Mouse (Mus musculus): ENCODE measurements around the gene Calcrl. TPM values are rescaled to one million over a fixed set of nuclear protein-coding genes. Genes with fewer than 3 reads are reported as not detected.

Gene Calcrl
- polyA plus RNA-seq, 1 experiment from 2014 or later: 10.6 TPM

DNA sequence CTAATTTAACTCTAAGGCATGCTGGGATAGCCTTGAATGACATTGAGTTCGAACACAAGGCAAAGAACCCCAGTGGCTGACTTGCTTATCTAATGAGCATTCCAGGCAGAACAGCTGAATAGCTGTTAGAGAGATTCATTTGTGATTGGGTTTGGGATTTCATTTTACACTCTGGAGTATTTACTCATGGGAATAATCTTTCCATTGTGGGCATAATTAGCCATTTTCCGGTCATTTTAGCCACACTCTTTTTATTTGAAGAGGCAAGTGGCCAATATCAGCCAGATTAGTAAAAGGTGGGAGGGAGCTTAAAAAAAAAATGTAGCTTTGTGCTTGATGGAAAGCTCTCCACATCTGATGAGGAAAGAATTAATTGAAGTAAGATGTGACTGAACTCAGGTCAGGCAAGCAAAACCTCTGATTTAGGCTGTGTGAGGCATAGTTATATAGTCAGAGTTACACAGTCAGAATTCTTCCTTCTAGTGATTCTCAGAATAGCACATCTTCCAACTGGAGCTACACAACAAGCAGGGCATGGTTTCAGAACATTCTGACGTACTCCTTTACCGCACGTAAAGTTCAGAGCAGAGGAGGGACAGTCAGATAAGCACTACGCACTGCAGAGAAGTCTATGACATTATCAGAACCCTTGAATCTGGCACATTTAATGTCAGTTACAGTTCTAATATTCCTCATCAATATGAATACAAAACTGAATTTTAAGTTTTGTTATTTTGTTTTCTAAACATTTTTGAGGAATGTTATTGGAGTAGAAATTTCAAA, 40.1 kb downstream of the Calcrl start:
- no peak for ATAC-seq (ENCODE audit: low FRiP score, low TSS enrichment)
- no peak overlapping the region for H3K9ac ChIP-seq (replicated peaks; ENCODE audit: low read length)
- no peaks in the 10 kb centered on the region for H3K27me3 ChIP-seq (ENCODE audit: control insufficient read depth, insufficient read depth, low read length)
- no peaks in the 10 kb centered on the region for H3K4me1 ChIP-seq (ENCODE audit: control insufficient read depth, insufficient read depth, low read length)
- no peak overlapping the region for H3K4me2 ChIP-seq (ENCODE audit: low read length)
- H3K9me3 ChIP-seq (ENCODE audit: control insufficient read depth, low read length): no peaks in the 10 kb centered on the region
- 72% methylated on average over 6 of the region's 6 CpGs for WGBS
- no peak overlapping the region for H3K4me3 ChIP-seq (replicated peaks; ENCODE audit: low read depth, low read length)
- H3K36me3 ChIP-seq (ENCODE audit: control insufficient read depth, insufficient read depth, low read length): no peaks in the 10 kb centered on the region
- no peak for DNase-seq
- no peak overlapping the region for H3K27ac ChIP-seq (replicated peaks; ENCODE audit: low read depth, low read length)

GRCm38 (mm10) chr2:84383828-84384227, 41.4 kb downstream of the Calcrl start:
- H3K9me3 ChIP-seq (ENCODE audit: control insufficient read depth, low read length): no peaks in the 10 kb centered on the region
- DNase-seq (no peak), ATAC-seq (ENCODE audit: low FRiP score, low TSS enrichment) (no peak)
- H3K4me3 ChIP-seq (replicated peaks; ENCODE audit: low read depth, low read length): no peak overlapping the region
- no peak overlapping the region for H3K4me2 ChIP-seq (ENCODE audit: low read length)
- no peaks in the 10 kb centered on the region for H3K36me3 ChIP-seq (ENCODE audit: control insufficient read depth, insufficient read depth, low read length)
- no peak overlapping the region for H3K9ac ChIP-seq (replicated peaks; ENCODE audit: low read length)
- no peaks in the 10 kb centered on the region for H3K27me3 ChIP-seq (ENCODE audit: control insufficient read depth, insufficient read depth, low read length)
- no peak overlapping the region for H3K27ac ChIP-seq (replicated peaks; ENCODE audit: low read depth, low read length)
- no peaks in the 10 kb centered on the region for H3K4me1 ChIP-seq (ENCODE audit: control insufficient read depth, insufficient read depth, low read length)
- WGBS: 85% methylated on average over 4 of the region's 4 CpGs

DNA sequence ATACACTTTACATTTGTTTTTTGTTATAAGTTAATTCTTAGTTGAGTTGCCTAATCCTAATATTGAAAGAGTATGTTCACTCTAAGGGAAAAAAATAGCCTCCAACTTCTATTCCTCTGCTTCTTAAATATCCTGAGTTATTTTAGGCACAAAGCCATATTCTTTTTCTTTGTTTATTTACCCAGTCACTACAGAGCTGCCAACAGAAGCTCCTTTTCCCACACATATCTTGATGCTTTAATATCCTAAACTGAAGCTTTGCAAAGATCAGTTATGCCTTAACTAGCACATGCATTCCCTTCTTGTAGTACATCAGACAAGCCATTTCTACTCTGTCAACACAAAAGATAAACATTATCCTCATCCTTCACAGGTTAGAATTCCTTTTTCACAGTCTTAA, 42.7 kb downstream of the Calcrl start:
- Histone ChIP-seq H3K9ac (replicated peaks; ENCODE audit: low read length) (no peak overlapping the region), H3K4me1 (ENCODE audit: control insufficient read depth, insufficient read depth, low read length) (no peaks in the 10 kb centered on the region), H3K9me3 (ENCODE audit: control insufficient read depth, low read length) (no peaks in the 10 kb centered on the region), H3K27me3 (ENCODE audit: control insufficient read depth, insufficient read depth, low read length) (no peaks in the 10 kb centered on the region), H3K27ac (replicated peaks; ENCODE audit: low read depth, low read length) (no peak overlapping the region), H3K4me3 (replicated peaks; ENCODE audit: low read depth, low read length) (no peak overlapping the region), H3K36me3 (ENCODE audit: control insufficient read depth, insufficient read depth, low read length) (no peaks in the 10 kb centered on the region), H3K4me2 (ENCODE audit: low read length) (no peak overlapping the region)
- no peak for DNase-seq
- ATAC-seq (ENCODE audit: low FRiP score, low TSS enrichment): no peak

DNA sequence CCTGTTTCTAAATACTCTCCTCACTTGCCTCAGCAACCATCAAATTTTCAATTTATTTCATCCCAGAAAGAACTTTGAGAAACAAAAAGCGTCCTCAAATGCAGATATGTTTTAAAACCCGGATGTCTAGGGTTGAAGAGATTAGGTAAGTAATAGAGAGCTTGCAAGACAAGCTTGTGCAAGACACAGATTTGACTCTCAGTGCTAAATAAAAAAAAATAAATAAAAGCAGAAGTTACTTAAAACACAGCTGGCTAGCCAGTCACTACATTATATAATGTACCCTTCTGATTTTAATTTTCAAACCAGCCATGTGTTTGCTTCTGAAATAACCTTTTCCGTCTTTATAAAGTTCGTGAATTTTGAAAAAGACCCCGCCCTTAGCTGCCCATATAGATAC, 43.2 kb downstream of the Calcrl start:
- H3K4me1 ChIP-seq (ENCODE audit: control insufficient read depth, insufficient read depth, low read length): no peaks in the 10 kb centered on the region
- H3K27me3 ChIP-seq (ENCODE audit: control insufficient read depth, insufficient read depth, low read length): no peaks in the 10 kb centered on the region
- no peak overlapping the region for H3K27ac ChIP-seq (replicated peaks; ENCODE audit: low read depth, low read length)
- H3K36me3 ChIP-seq (ENCODE audit: control insufficient read depth, insufficient read depth, low read length): no peaks in the 10 kb centered on the region
- H3K4me2 ChIP-seq (ENCODE audit: low read length): no peak overlapping the region
- H3K4me3 ChIP-seq (replicated peaks; ENCODE audit: low read depth, low read length): no peak overlapping the region
- H3K9me3 ChIP-seq (ENCODE audit: control insufficient read depth, low read length): no peaks in the 10 kb centered on the region
- no peak overlapping the region for H3K9ac ChIP-seq (replicated peaks; ENCODE audit: low read length)
- no peak for DNase-seq
- ATAC-seq (ENCODE audit: low FRiP score, low TSS enrichment): no peak
- 91% methylated on average over 5 of the region's 5 CpGs for WGBS

GRCm38 (mm10) chr2:84380816-84381215, 44.4 kb downstream of the Calcrl start:
- no peak overlapping the region for H3K4me2 ChIP-seq (ENCODE audit: low read length)
- H3K27ac ChIP-seq (replicated peaks; ENCODE audit: low read depth, low read length): no peak overlapping the region
- no peaks in the 10 kb centered on the region for H3K27me3 ChIP-seq (ENCODE audit: control insufficient read depth, insufficient read depth, low read length)
- DNase-seq (no peak), ATAC-seq (ENCODE audit: low FRiP score, low TSS enrichment) (no peak)
- WGBS: 85% methylated on average over 11 of the region's 11 CpGs
- no peak overlapping the region for H3K4me3 ChIP-seq (replicated peaks; ENCODE audit: low read depth, low read length)
- H3K9ac ChIP-seq (replicated peaks; ENCODE audit: low read length): no peak overlapping the region
- H3K4me1 ChIP-seq (ENCODE audit: control insufficient read depth, insufficient read depth, low read length): no peaks in the 10 kb centered on the region
- H3K36me3 ChIP-seq (ENCODE audit: control insufficient read depth, insufficient read depth, low read length): no peaks in the 10 kb centered on the region
- H3K9me3 ChIP-seq (ENCODE audit: control insufficient read depth, low read length): no peaks in the 10 kb centered on the region

DNA sequence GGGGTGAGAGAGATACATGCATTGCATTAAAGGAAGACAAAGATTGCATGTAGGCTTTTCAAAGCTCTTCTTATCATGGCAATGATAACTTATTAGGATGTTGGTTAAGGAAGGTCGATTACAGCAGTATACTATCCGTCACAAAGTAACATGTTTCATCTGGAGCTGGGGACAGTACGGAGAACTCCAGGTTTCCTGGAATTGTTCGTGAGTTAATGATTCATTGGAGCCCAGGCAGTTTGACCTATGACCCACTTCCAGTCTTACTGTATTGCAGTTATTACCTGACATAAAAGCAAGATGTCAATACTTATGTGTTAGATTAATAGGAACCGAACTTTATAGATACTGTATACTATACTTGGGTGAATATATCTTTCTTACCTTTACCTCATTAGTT, 46.5 kb downstream of the Calcrl start:
- Histone ChIP-seq H3K9me3 (ENCODE audit: control insufficient read depth, low read length) (no peaks in the 10 kb centered on the region), H3K27ac (replicated peaks; ENCODE audit: low read depth, low read length) (no peak overlapping the region), H3K4me3 (replicated peaks; ENCODE audit: low read depth, low read length) (no peak overlapping the region), H3K36me3 (ENCODE audit: control insufficient read depth, insufficient read depth, low read length) (no peaks in the 10 kb centered on the region), H3K4me2 (ENCODE audit: low read length) (no peak overlapping the region), H3K9ac (replicated peaks; ENCODE audit: low read length) (no peak overlapping the region), H3K4me1 (ENCODE audit: control insufficient read depth, insufficient read depth, low read length) (no peaks in the 10 kb centered on the region), H3K27me3 (ENCODE audit: control insufficient read depth, insufficient read depth, low read length) (no peaks in the 10 kb centered on the region)
- DNase-seq: no peak
- WGBS: 91% methylated on average over 5 of the region's 5 CpGs
- no peak for ATAC-seq (ENCODE audit: low FRiP score, low TSS enrichment)

DNA sequence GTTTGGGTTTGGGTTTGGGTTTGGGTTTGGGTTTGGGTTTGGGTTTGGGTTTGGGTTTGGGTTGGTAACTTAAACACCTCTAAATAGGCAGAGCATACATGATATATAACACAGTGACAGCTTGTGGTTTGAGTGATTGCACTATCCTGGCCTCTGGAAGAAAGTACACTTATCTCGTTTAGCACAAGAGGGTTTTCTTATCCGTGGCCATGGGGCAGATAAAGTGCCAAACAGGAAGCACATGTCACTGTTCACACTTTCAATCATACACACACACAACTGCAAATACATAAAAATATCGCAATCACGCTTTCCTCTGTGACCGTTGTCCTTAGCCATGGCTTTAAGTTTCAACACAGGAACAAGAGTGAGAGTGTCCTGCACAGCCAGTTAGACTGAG, 56.0 kb downstream of the Calcrl start:
- H3K9ac ChIP-seq (replicated peaks; ENCODE audit: low read length): no peak overlapping the region
- no peak overlapping the region for H3K27ac ChIP-seq (replicated peaks; ENCODE audit: low read depth, low read length)
- no peak for DNase-seq
- no peak overlapping the region for H3K4me2 ChIP-seq (ENCODE audit: low read length)
- ATAC-seq (ENCODE audit: low FRiP score, low TSS enrichment): no peak
- H3K27me3 ChIP-seq (ENCODE audit: control insufficient read depth, insufficient read depth, low read length): no peaks in the 10 kb centered on the region
- no peaks in the 10 kb centered on the region for H3K4me1 ChIP-seq (ENCODE audit: control insufficient read depth, insufficient read depth, low read length)
- no peaks in the 10 kb centered on the region for H3K36me3 ChIP-seq (ENCODE audit: control insufficient read depth, insufficient read depth, low read length)
- WGBS: 88% methylated on average over 5 of the region's 5 CpGs
- no peaks in the 10 kb centered on the region for H3K9me3 ChIP-seq (ENCODE audit: control insufficient read depth, low read length)
- H3K4me3 ChIP-seq (replicated peaks; ENCODE audit: low read depth, low read length): no peak overlapping the region

DNA sequence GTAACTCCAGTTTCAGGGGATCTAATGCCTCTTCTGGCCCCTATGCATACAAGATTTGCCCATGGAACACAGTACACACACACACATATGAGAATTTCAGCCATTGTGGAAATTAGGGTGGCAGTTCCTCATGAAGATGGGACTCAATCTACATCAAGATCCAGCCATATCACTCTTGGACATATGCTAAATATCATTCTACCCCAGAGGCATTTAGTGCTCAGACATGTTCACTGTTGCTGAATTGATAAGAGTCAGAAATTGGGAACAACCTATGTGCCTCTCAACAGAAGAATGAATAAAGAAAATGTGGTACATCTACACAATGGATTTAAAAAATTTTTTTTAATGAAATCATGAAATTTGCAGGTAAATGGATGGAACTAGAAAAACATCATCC, 58.5 kb downstream of the Calcrl start:
- no peak overlapping the region for H3K9ac ChIP-seq (replicated peaks; ENCODE audit: low read length)
- DNase-seq: no peak
- H3K4me1 ChIP-seq (ENCODE audit: control insufficient read depth, insufficient read depth, low read length): no peaks in the 10 kb centered on the region

DNA sequence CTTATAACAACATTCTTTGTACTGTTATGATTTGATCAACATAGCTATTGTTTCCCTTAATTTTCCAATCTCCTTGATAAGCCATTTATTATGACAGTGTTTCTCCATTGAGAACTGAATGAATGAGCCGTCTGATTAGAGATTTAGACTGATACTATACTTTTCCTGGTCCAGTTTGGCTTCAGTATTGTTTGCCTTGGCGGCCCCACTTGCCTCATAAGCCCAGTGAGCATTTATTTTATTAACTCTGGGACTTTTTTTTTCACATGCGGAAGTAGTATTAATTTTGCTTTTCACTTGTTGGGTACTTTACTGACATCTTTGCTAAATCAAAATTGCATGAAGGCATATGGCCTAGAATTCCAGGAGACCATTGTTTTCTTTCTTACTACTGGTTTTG, 59.9 kb downstream of the Calcrl start:
- ATAC-seq (ENCODE audit: low FRiP score, low TSS enrichment): no peak
- Histone ChIP-seq H3K9ac (replicated peaks; ENCODE audit: low read length) (no peak overlapping the region), H3K4me2 (ENCODE audit: low read length) (no peak overlapping the region), H3K4me1 (ENCODE audit: control insufficient read depth, insufficient read depth, low read length) (no peaks in the 10 kb centered on the region), H3K27me3 (ENCODE audit: control insufficient read depth, insufficient read depth, low read length) (no peaks in the 10 kb centered on the region), H3K27ac (replicated peaks; ENCODE audit: low read depth, low read length) (no peak overlapping the region), H3K9me3 (ENCODE audit: control insufficient read depth, low read length) (no peaks in the 10 kb centered on the region), H3K4me3 (replicated peaks; ENCODE audit: low read depth, low read length) (no peak overlapping the region), H3K36me3 (ENCODE audit: control insufficient read depth, insufficient read depth, low read length) (no peaks in the 10 kb centered on the region)
- DNase-seq: no peak
- WGBS: 85% methylated on average over 3 of the region's 3 CpGs

More for the DNA sequence above, 58.5 kb downstream of the Calcrl start:
- Histone ChIP-seq H3K4me2 (ENCODE audit: low read length) (no peak overlapping the region), H3K36me3 (ENCODE audit: control insufficient read depth, insufficient read depth, low read length) (no peaks in the 10 kb centered on the region), H3K27ac (replicated peaks; ENCODE audit: low read depth, low read length) (no peak overlapping the region), H3K9me3 (ENCODE audit: control insufficient read depth, low read length) (no peaks in the 10 kb centered on the region), H3K27me3 (ENCODE audit: control insufficient read depth, insufficient read depth, low read length) (no peaks in the 10 kb centered on the region), H3K4me3 (replicated peaks; ENCODE audit: low read depth, low read length) (no peak overlapping the region)
- no peak for ATAC-seq (ENCODE audit: low FRiP score, low TSS enrichment)
